Mouse (Mus musculus) neural tube, embryonic 15.5 days (tissue): Measurements from ENCODE around the gene Avpr1a. TPM values are rescaled to one million over a fixed set of nuclear protein-coding genes. Genes with fewer than 3 reads are reported as not detected.

ENCODE experiments used
- ATAC-seq: fragments of 200-750 bp; cut with Nextera tagmentation; 2 replicates; pipeline ENCODE4 v1.8.0; 2017; ENCODE audit warnings: mild to moderate bottlenecking, moderate TSS enrichment, moderate library complexity; ENCODE audit not compliant: low FRiP score
- H3K27ac ChIP-seq: fragments of 300-500 bp; sonication (generic); replicated peaks from 2 replicates; pipeline ENCODE4 v1.5.1; 2015; ENCODE audit warnings: mild to moderate bottlenecking, inconsistent platforms
- H3K27me3 ChIP-seq: fragments of 300-500 bp; sonication (generic); replicated peaks from 2 replicates; pipeline ENCODE4 v1.6.1; 2015; ENCODE audit warnings: inconsistent platforms
- H3K36me3 ChIP-seq: fragments of 300-500 bp; sonication (generic); 2 replicates; pipeline ENCODE4 v1.6.1; 2015; ENCODE audit warnings: inconsistent platforms
- H3K4me1 ChIP-seq: fragments of 300-500 bp; sonication (generic); 2 replicates; pipeline ENCODE4 v1.6.1; 2015; ENCODE audit warnings: inconsistent platforms
- H3K4me2 ChIP-seq: fragments of 300-500 bp; sonication (generic); 2 replicates; pipeline ENCODE4 v1.6.1; 2015; ENCODE audit warnings: inconsistent platforms, mild to moderate bottlenecking, moderate library complexity
- H3K4me3 ChIP-seq: fragments of 300-500 bp; sonication (generic); replicated peaks from 2 replicates; pipeline ENCODE4 v1.5.1; 2015; ENCODE audit warnings: mild to moderate bottlenecking, inconsistent platforms
- H3K9ac ChIP-seq: fragments of 300-500 bp; sonication (generic); replicated peaks from 2 replicates; pipeline ENCODE4 v1.6.1; 2015; ENCODE audit warnings: mild to moderate bottlenecking, inconsistent platforms
- H3K9me3 ChIP-seq: fragments of 300-500 bp; sonication (generic); replicated peaks from 2 replicates; pipeline ENCODE4 v1.6.1; 2016; ENCODE audit warnings: inconsistent platforms
- WGBS: fragments of 180-500 bp; shearing (Covaris S2); methylation state at CpG from one replicate; pipeline ENCODE4 v1.1.7; 2015; ENCODE audit warnings: mixed read lengths; 5-methylcytosine and 5-hydroxymethylcytosine counted together
- polyA plus RNA-seq: library from polyadenylated mRNA; unstranded; fragments of >200 nt; fragmentation: Nextera tagmentation; extraction: Ambion mirVana; gene quantifications from 2 replicates; pipeline ENCODE4 v1.2.1, GENCODE M21; 2015

Avpr1a gene
- polyA plus RNA-seq, 1 experiment from 2014 or later = 5.0 TPM

- WGBS = 86% methylated on average over 5 of the region's 5 CpGs
- Histone ChIP-seq H3K4me1 (no peaks in the 10 kb centered on the region), H3K27me3 (no peaks in the 10 kb centered on the region), H3K4me2 (no peak overlapping the region), H3K27ac (no peak overlapping the region), H3K9ac (no peak overlapping the region), H3K4me3 (no peak overlapping the region), H3K9me3 (no peaks in the 10 kb centered on the region), H3K36me3 (no peaks in the 10 kb centered on the region)
- no peak for ATAC-seq
Measured at GRCm38 (mm10) chr10:122476846-122477245, 28.5 kb downstream of the Avpr1a start.

GRCm38 (mm10) chr10:122498551-122498950, 50.3 kb downstream of the Avpr1a start:
- H3K27ac ChIP-seq = no peak overlapping the region
- H3K9ac ChIP-seq = no peak overlapping the region
- H3K9me3 ChIP-seq = no peaks in the 10 kb centered on the region
- WGBS = 72% methylated on average over 2 of the region's 2 CpGs
- H3K27me3 ChIP-seq = no peaks in the 10 kb centered on the region
- no peak overlapping the region for H3K4me2 ChIP-seq
- peaks cover 5% of the 10 kb centered on the region; the same call in 1 of the 2 replicates for H3K4me1 ChIP-seq
- ATAC-seq = no peak
- H3K4me3 ChIP-seq = no peak overlapping the region
- no peaks in the 10 kb centered on the region for H3K36me3 ChIP-seq

DNA sequence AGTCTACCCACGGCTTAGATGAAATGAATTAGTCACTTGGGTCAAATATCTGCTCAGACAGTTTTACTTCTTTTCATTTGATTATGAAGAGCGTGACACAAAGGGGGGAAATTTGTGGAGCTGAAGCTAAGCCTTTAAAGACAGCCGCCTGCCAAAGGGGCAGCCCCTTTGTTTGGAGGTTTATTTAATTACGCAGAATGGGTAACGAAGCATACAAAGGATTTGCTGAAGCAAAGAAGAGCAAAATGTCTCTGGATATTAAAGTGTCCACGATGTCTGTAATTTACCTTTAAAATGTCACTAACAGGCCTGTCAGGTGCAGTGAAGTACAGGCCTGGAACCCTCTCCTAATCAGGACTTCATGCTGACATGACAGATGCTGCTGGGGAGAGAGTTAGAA, 51.0 kb downstream of the Avpr1a start:
- ATAC-seq = no peak
- Histone ChIP-seq H3K27ac (no peak overlapping the region), H3K9ac (no peak overlapping the region), H3K36me3 (no peaks in the 10 kb centered on the region), H3K4me2 (no peak overlapping the region), H3K27me3 (no peaks in the 10 kb centered on the region), H3K4me3 (no peak overlapping the region), H3K9me3 (no peaks in the 10 kb centered on the region), H3K4me1 (peaks cover 5% of the 10 kb centered on the region; the same call in 1 of the 2 replicates)
- WGBS = 22% methylated on average over 6 of the region's 6 CpGs

Other genes starting within 250 kb of the Avpr1a start
- 32.6 and 35.1 TPM in 2 replicates for gene Ppm1h, start 230.3 kb downstream of the Avpr1a start, polyA plus RNA-seq